Mouse (Mus musculus) heart, adult 18-20 months (tissue): ENCODE measurements around the gene Lao1. TPM values are rescaled to one million over a fixed set of nuclear protein-coding genes. Genes with fewer than 3 reads are reported as not detected.
"Not testable (repeated sequence)": the region's sequence is repeated elsewhere in the genome, so short reads cannot be mapped to it uniquely, and the experiment has no call there.

Experiments used
- DNase-seq, 2 experiments: peaks; one replicate each; pipeline ENCODE4 v3.0.0; 2021 to 2022; ENCODE audit warnings: mixed read lengths in 1 of 2
- long read RNA-seq, 2 experiments: library from polyadenylated mRNA; stranded (forward); transcript quantifications; one replicate each; pipeline ENCODE4 v2.0.0; 2021
- total RNA-seq, 2 experiments: library from RNA; stranded (reverse); gene quantifications; 2 replicates each; pipeline ENCODE4 v1.2.3; 2021

Gene Lao1
- total RNA-seq = under 1 TPM; 0.10 to 0.62 TPM
- long read RNA-seq, experiment 1 = 0 reads
- long read RNA-seq, experiment 2, partial matches to known transcripts = 0 of 1 reads
- long read RNA-seq, experiment 2, other reads (novel, unspliced or antisense) = 1 of 1 reads

DNA sequence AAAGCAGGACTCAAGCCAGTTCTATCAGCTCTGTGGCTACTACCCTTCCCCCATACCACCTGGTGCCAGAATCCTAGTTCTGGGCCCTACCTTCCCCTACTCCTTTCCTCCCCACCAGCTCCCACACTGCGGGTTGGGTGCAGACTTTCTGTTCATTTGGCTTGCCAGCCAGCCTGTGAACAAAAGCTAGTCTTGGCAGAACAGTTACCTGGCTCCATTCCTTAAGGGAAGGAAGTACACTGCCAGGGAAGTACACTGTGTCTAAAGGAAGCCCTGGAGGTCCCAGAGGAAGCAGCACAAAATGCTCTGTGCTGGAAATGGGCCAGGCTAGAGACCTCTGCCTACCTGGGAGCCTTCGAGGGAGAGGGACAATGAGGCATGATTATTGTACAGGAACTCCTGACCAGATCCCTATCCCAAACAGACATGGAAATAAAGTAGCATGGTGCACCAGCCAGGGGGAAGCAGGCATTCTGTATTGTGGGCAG is at the start of gene Lao1:
Gene Lao1 (plus strand): TSS at position 438 of the 488 bp plus-strand sequence.
- peak; percentile 29 to 73 for DNase-seq

DNA sequence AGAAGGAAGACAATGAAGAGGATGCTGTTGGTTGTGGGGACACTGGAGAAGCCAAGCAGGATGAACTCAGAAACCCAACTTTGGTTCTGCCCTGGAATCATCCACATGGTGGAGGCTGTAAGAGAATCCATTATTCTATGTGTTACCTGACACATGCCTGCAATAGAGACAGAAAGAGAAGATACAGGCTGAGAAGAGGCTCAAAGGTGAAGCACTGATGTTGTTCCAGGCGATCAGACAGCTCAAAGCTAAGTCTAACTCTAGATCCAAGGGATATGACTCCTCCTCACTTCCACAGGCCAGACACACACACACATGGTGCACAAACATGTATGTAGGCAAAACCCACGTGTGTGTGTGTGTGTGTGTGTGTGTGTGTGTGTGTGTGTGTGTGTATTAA is 44.0 kb upstream of the Lao1 start, which contains the start of gene Olfr1329:
Gene Olfr1329 (minus strand): TSS at position 101 of the 400 bp plus-strand sequence.
- DNase-seq = not testable (repeated sequence)

GRCm38 (mm10) chr4:118931326-118931725 is 30.1 kb upstream of the Lao1 start:
- DNase-seq = not testable (repeated sequence)

DNA sequence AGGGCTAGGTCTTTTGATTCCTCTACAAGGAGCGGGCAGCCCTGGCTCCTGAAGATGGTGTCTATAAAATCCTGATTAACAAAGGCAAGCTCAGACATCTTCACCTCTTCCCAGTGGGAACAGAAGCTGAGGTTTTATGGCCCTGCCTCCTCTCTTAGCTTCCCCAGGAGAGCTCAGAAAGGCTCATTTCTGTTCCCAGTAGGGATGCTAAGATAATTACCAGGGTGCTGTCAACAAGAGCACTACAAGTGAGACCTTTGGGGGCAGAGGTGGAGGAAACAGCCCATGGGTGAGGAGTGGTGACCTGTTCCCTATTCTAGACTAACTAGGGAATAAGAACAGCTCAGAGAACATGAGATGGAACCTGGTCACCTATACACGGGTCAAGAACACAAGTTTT is 22.9 kb upstream of the Lao1 start, which contains the start of gene Olfr1328:
Gene Olfr1328 (minus strand): TSS at position 101 of the 400 bp plus-strand sequence.
- DNase-seq = no peak

DNA sequence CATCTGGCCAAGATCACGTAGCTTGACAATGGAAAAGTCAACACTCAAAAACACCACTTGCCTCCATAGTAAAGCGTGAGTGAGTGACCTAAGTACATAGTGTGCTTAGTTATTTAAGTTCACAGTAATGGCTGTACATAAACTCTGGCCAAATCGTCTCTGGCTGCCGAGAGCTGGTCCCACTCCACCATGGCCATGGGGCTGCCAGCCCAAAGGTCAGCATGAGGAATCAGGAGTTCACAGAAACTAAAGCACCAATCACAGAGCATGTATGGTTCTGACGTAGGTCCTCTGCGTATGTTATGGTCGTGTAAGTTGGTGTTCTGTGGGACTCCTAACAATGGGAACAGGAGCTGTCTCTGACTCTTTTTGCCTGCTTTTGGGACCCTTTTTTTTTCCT is 2.6 kb upstream of the Lao1 start:
- no peak for DNase-seq

- no peak for DNase-seq
Observed at GRCm38 (mm10) chr4:118967711-118968110, 6.3 kb downstream of the Lao1 start.

DNA sequence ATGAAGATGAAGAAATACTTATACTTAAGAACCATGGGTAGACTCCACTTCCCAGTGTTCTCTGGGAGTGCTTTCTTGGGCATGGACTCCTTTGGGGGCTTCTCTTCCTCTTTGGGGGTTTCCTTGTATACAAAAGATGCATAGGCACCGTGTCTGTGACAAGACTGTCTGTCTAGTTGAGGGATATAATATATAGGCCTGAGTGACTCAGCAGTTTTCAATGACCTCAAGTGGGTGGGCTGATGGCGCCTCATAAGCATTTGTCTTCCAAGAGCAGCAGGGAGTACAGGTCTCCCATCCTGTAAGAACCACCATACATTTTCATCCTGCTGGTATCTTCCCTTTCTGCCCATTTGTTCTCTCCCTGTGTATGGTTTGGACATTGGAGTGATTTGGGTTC is 11.9 kb downstream of the Lao1 start:
- DNase-seq = no peak

GRCm38 (mm10) chr4:118985291-118985690 is 23.9 kb downstream of the Lao1 start:
- no peak for DNase-seq

DNA sequence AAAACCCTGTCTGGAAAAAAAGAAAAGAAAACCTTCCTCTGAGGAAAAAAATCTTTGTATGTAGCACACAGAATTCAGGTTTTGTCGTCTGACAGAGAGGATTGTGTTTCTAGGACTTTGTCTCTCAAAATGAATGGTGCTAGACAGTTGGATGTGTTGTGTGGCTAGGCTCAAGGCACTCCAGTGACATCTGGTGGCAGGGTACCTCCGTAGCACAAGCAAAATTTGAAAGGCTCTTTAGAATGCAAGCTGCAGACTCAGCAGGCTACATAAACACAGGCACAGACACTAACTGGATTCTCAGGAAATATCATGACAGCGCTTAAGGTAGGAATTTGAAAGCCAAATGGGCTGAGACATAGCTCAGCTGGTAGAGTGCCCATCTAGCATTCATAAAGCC is 27.2 kb downstream of the Lao1 start:
- DNase-seq = peak; percentile 19 to 30

GRCm38 (mm10) chr4:118989331-118989730 is 28.0 kb downstream of the Lao1 start:
- DNase-seq = no peak

DNA sequence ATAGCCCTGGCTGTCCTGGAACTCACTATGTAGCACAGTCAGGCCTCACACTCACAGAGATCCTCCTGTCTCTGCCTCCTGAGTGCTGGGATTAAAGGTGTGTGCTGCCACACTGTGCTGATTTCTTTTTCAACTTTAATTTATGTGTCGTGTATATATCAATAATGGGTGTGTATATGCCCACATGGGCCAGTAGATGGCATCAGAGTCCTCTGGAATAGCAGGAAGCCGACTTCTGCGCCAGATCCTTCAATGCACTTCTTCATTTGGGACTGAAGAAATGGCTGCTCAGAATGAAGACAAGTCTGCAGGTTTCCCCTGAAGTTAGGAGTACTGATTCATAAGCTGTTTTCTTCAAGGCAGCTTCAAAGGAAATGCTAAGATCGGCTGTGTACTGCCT is 30.4 kb downstream of the Lao1 start:
- DNase-seq = no peak

GRCm38 (mm10) chr4:118997127-118997542 is 35.8 kb downstream of the Lao1 start:
- DNase-seq = no peak

GRCm38 (mm10) chr4:118999691-119000486 is 38.5 kb downstream of the Lao1 start:
- peak; percentile 16 to 58 for DNase-seq

DNA sequence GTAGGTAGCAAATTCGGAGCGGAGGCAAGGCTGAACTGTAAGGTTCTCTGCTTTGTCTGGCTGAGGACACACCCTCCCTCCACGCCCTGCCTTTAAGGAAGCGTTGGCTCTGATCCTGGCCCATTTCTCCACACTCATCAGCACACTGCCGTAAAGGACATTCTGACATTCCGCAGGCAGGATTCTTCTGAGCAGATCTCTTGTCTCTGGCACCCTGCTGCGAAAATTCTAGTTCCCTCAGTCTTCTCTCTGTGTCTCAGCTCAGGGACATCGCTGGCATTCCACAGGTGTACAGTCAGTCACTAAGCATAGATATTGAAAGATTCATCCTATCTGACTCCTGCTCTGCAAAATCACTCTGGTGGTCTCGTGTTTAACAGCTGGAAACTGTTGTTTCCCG is 40.3 kb downstream of the Lao1 start:
- no peak for DNase-seq

DNA sequence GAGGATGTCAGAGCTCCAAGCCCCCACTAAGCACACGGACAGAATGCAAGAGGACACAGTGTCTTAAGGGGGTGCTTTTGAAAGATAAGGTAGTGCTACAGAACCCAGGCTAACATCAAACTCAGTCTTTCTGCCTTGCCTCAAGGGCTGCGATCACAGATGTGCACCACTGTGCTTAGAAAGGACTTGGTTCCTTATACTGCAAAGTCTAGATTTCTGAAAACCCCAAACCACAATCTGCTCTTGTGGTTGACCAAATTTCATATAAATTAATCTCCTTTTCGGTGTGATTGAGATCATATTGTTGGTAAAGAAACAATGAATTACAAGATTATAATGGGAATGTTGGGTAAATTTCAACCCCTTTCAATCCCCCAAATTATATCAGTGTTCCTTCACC is 41.1 kb downstream of the Lao1 start:
- DNase-seq = no peak

- peak in 1 of 2 experiments; percentile 30 for DNase-seq
Observed at GRCm38 (mm10) chr4:119004178-119004577, 42.8 kb downstream of the Lao1 start.

DNA sequence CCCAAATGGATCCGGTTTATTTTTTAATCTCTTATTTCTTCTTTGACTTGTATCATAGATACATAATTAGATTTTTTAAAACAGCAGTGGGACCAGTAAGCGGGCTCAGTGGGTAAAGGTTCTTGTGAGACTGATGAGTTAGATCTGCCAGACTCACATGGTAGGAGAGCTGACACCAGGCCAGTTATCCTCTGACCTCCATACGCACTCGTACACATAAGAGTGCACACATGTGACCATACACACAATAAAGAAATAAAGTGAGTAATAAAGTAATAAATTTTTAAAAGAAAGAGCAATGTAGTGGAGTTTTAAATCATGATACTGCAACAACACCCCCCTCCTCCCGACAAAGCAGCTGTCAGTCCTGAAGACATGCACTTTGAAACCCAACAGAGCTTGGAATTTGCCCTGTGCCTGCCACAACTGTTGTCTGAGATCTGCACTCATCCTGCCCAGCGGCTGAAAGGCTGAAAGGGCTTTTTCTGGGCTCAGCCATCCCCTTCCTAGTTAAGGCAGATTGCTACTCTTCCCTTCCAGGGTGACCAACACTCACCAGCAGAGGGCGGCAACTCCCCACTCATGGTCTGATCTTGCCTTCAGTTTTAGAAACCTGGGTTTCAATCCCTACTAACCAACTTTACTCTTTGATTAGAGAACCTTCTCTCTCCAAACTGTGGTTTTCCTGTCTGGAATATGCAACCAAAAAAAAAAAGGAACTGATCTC is 43.4 kb downstream of the Lao1 start:
- DNase-seq = peak; percentile 78 to 96

DNA sequence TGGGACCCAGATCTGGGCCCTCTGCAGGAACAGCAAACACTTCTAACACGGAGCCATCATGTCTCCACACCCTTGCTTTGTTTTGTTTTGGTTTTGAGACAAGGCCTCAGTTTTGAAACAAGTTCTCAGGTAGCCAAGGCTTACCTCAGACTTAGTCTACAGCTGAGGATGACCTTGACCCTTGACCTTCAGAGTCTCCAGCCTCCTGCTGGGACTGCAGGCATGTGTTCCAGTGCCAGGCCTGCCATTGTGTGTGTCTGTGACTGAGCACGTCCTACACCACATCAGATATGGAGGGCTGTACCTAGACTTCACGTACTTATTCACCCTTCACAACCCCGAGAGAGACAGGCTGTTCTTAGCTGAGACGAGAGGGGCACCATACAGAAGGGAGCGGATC is 46.2 kb downstream of the Lao1 start:
- DNase-seq = no peak

DNA sequence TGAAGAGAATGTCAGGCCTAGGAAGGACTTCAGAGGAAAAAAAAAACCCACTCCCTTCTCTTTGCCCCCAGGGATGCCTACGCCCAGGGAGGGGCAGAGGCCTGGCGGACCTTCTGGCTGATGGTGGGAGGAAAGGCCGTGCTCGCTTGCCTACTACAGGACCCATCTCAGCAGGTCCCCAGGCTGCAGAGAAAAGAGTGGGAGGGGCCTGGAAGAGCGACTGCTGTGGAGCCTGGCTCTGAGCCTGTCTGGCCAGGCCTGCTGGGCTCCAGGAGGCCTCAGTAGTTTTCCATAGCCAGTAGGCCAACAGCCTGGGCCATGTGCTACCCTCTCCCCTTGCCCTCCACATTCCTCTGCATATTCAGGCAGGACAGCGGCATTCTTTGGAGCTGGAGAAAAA is 47.1 kb downstream of the Lao1 start:
- DNase-seq = peak; percentile 17 to 37

GRCm38 (mm10) chr4:119009814-119010213 is 48.4 kb downstream of the Lao1 start:
- no peak for DNase-seq

DNA sequence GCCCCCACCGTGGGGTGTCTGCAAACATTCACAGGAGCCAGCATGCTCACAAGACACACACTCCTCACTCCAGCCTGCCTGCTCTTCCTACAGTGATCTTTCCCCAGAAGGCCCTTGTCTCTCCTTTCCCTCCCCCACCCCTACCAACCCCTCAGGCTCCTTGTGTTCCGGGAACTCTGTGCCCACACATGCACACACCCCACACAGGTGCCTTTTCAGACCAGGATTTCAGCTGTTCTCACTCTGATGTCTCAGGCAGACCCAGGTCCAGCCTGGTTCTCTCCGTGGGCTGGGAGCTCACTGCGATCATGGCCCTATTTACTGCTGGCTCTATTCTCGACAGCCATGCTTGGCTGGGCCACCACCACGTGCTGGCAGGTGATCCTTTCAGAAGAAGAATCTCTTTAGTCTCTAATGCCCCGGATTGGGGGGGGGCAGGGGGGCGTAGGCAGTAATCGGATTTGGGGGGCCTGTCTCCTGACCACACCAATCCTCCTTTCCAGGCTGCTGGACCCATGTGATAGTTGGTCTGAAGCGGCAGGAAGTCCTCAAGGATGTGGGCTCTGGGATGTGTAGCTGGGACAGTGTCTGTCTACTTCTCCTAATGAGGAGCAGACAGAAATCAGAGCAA is 49.8 kb downstream of the Lao1 start:
- no peak for DNase-seq

- no peak for DNase-seq
Observed at GRCm38 (mm10) chr4:119013031-119013430, 51.7 kb downstream of the Lao1 start.
